Mouse (Mus musculus) CD4-positive naive resting alpha-beta T cell, adult 76 days (primary cell): ENCODE results near the gene Tas1r2. TPM values are rescaled to one million over a fixed set of nuclear protein-coding genes. Genes with fewer than 3 reads are reported as not detected.

ENCODE experiments used
- total RNA-seq: library from RNA; stranded (reverse); gene quantifications from one replicate; pipeline ENCODE4 v1.2.4, GENCODE M21; 2023

The Tas1r2 gene
- total RNA-seq = not detected

DNA sequence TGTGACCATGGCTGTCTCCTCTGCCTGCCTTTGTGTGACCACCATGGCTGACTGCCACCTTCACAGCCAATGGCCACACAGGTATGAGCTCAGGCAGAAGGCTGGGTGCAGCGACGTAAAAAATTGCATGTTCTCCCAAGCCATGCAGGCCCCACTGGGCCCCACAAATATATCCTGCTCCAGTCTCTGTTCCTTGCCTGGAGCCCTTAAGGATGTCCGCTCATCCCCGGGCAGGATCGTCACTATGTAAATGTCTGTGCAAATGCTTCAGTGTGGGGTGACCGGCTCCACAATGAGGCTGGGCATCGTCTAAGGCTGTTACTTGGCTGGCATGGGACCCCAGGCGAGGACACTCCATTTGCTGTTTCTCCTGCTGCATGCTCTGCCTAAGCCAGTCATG, at the start of gene Tas1r2:
Gene Tas1r2, plus strand, starts transcription at position 301 of the 400 bp plus-strand sequence.

DNA sequence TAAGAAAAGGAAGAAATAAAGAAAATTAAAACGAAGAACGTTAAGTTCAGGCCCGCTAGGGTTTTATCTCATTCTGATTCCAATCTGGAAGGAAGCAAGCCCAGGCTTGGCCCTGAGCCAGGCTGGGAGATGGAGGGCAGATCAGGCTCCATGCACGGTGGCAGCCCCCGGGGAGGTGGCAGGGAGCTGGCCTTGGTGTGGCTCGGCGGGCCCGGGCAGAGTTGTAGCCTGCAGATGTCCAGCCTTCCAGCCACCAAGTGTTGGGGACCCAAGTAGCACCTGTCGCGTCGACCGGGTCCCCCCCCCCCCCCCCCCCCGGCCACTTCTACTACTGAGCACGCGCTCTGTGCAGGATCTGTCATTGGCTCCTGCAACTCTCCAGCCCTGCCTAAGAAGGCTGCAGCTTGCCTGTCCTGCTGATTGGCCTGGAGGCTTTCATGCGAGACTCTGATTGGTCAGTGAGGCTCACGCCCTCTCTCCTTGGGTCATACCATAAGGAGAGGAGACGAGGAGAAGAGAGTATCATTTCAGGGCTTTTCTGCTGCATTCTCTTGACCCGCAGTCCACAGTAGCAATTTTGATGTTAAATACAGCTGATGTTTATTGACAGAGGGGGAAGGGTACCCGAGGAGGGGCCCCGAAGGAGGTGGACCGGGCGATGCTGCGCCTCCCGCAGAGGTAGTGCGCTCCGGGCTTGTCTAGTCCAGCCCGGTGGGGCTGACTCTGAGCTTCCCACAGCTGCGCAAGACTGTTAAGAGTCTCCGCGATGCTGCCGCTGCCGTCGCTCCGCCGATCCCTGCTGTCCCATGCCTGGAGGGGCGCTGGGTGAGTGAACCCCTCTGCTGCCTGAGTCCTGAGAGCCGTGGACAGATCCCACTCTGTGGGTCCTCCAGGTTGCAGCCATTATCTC, 30.7 kb upstream of the Tas1r2 start, which contains the start of gene Aldh4a1:
Gene Aldh4a1, plus strand, starts transcription at position 494 of the 910 bp plus-strand sequence.

Other genes starting within 250 kb of the Tas1r2 start
- 15.1 TPM for gene Iffo2, start 123.0 kb upstream of the Tas1r2 start, total RNA-seq
- not detected for gene Gm21969, start 50.4 kb upstream of the Tas1r2 start, total RNA-seq
- 16.8 TPM for gene Aldh4a1, start 30.7 kb upstream of the Tas1r2 start, total RNA-seq
- not detected for gene Pax7, start 180.0 kb downstream of the Tas1r2 start, total RNA-seq